Mouse (Mus musculus) embryo, embryonic 10.5 days (tissue): ENCODE measurements around the gene Trhr2.

Experiments
- DNase-seq: peaks from one replicate; pipeline ENCODE4 v3.0.0-alpha.2; 2015; ENCODE audit warnings: low spot score

The Trhr2 gene

DNA sequence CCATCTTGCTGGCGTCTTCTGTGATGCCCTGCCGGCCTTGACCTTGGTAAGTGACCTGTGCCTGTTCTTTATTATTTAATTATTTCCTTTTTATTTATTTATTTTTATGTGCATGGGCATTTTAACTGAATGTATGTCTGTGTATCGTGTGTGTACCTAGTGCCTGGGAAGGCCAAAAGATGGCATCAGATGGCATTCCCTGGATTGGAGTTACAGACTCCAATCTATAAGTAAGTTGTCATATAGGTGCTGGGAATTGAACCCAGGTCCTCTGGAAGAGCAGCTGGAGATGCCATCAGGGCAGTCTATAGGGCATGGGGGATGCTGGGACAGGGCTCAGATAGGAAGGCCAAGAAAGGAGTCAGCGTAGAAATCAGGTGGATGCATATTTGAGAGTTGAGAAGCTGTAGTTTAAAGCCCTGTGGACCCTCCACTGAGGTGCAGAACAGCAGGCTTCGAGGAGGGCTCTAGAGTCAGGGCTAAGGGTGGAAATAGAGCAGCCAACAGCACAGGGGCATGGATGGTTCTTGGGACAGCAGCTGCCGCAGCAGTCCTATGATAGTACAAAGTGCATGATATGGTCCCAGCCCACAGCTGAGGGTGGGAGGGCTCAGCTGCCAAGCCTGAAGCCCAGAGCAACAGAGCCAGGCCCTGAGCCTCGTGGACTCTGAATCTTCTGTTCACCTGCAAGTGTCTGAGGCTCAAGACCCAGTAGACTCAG is at the start of gene Trhr2:
Trhr2 (minus strand) TSS at position 51 of the 721 bp plus-strand sequence.
- DNase-seq = no peak

DNA sequence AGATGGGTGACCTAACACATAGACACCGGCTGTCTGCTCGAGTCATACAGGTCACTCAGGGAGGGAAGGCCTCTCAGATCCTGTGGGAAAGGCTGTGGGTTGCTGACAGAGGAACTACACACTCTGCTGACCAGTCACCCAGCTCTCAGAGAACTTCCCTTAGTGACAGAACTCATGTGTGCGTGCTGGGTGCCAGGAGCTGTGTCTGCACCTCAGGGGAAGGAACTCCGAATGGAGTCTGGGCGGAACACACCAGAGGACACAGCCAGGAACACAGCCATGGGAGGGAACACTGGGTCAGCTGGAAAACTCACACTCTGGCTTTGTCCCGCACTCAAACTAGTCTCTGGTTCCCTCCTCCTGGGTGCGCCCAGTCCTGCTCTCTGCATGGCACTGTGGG is 47.1 kb upstream of the Trhr2 start:
- no peak for DNase-seq

DNA sequence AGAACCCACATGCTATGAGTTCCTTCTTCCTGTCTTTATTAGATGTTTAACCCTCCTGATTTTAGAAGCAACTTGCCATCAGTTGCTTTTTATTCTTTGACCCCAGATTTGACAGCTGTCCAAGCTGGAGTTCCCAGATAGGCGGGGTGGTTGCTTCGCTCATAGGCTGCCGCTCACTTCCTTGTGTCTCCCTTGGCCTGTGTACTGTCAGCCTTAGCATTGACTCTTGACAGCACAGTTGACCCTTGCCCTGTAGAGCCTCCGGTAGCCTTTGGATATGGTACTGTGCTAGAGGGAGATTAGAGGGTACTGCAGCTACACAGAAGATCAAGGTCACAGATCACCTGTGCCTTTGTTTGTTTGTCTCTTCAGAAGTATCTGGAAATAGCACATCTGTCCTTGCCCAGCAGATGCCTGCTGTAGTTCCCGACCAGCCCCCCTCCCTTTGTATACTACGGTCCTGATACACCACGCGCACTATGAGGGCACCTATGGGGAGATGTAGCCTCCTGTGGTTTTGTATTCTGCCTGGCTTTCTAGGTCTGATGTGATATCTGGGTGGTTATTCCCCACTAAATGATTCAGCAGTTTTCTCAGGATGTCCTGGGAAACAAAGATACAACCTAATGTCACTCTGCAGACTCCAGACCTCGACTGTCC is 44.7 kb upstream of the Trhr2 start:
- no peak for DNase-seq

DNA sequence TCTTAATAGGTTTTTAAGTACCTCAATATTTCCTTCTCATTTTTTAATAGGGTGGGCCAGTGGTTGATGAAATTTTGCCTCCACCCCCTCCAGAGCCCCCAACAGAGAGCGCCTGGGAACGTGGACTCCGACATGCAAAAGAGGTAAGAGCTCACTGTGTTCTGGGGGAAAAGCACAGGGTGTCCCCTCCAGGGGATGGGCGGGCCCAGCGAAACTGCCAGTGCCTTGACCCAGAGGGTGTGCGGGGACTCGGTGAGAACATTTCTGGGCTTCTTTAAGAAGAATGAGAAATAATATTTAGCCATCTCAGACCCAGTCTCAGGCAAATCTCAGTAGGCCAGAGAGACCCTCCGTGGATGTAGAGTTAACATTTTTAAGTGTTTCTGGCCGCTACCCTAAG is 37.6 kb upstream of the Trhr2 start:
- DNase-seq = no peak

DNA sequence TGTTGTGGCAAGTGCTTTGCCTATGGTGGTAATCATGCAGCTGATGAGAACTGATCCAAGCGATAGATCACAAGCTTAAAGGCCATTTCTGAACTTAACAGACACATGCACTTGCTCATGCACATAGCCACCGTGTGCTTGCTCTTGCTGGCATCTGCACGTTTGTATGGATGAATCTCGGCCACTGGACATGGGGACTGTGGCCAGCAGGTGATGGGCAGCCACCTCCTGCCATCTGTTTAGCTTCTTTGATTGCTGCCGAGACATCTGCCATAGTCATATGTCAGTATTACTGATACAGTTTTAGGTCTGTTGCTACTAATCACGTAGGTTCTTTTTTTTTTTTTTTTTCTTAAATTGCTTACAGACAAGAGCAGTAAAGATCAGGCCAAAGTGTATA is 34.7 kb upstream of the Trhr2 start:
- no peak for DNase-seq

DNA sequence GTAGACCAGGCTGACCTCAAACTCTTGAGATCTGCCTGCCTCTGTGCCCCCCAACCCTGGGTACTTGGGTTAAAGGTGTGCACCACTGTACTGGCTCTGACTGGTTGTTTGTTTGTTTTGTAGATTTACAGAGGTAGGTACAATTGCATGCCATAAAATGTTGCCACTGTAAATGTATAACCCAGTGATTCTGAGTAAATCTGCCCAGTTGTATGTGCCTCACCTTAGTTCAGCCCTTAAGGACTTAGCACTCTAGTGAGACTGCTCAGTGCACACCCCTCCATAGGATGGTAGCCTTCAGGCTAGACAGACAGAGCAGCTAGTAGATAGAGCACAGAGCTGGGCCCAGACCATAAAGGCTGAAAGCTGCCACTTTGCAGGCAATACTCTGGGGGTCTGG is 33.2 kb upstream of the Trhr2 start:
- DNase-seq = no peak

DNA sequence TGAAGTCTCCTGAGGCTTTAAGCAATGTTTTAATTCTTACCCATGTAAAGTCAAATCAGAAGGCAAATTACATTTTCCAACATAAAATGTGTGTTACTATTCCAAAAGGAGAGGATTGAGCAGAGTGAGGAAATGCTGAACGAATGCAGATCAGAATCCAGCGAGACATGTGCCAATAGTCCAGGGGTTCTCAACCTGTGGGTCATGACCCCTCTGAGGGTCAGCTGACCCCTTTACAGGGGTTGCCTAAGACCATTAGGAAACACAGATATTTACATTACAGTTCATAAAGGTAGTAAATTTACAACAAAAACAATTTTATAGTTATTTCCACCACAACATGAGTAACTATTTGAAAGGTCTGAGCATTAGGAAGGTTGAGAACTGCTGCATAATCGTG is 30.2 kb upstream of the Trhr2 start:
- DNase-seq = no peak

DNA sequence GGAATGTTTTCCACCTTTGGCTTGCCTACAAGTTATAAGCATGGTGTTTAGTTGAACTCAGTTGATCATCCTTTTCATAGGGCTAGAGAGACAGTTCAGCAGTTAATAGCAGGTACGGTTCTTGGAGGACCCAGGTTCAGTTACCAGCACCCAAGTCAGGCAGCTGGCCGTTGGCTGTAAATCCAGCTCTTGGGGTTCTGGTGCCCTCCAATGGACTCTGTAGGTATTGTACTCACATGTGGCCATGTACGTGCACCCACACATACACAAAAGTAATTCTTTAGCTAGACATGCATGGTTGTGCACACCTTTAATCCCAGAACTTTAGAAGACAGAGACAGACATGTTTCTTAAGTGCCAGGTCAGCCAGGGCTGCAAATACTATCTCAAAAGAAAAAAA is 28.8 kb upstream of the Trhr2 start:
- DNase-seq = peak; percentile 18

DNA sequence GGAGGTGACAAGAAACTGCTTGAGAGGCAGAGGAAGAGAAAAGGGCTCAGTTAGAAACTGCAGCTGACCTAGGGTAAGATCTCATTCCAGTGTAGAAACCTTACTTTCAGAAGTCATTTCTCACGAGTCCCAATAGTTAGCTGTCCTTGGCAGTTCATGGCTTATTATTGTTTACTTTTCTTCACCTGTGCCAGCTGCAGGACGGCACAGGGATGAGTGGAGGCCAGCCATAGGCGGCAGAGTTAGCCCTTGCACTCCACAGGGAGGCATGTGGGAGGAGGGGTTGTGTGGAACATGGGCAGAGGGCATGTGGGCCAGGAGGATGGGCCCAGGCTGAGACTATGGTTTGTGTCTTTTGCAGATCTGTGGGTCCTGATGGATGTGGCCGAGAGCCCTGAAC is 22.5 kb upstream of the Trhr2 start:
- DNase-seq = no peak

DNA sequence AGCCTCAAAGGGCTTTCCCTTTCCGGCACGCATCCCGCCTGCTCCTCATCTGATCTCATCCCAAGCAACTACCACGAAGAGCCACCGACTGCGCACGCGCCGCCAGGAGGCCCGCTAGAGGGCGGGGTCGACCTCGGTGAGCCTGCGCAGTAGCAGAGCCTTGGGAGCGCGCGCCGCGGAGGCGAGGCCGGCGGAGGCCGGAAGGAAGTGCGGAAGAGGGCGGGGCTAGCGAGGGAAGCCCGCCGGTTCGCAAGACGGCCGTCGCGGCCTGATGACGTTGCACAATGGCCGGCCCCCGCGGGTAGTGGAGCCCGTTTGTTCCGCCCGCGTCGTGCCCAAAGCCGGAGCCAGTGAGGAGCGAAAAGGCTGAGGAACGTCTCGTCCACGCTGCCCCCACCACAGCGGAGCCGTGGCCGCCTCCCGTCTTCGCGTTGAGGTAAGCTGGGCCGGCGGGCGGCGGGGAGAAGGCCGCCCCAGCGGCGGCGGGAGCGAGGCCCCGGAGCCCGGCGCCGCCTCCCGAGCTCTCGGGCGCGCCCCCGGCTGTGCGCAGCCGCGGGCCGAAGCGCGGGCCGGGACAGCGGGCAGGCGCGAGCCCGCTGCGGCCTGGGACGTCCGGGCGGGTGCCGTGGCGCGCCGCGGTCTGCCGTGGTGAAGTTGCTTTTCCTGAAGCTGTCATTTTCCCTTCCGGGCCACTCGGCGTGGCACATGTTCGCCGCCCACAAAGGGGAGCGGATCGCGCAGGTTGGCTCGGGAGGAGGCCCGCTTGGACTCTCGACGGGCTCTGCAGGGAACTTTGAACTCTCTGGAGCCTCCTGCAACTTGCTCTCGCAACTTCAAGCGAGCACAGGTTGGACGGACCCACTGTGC is 16.1 kb upstream of the Trhr2 start, which contains the start of gene Zc3h18:
Zc3h18 (plus strand) TSS at position 245 of the 867 bp plus-strand sequence.
- DNase-seq = peak; percentile 98

DNA sequence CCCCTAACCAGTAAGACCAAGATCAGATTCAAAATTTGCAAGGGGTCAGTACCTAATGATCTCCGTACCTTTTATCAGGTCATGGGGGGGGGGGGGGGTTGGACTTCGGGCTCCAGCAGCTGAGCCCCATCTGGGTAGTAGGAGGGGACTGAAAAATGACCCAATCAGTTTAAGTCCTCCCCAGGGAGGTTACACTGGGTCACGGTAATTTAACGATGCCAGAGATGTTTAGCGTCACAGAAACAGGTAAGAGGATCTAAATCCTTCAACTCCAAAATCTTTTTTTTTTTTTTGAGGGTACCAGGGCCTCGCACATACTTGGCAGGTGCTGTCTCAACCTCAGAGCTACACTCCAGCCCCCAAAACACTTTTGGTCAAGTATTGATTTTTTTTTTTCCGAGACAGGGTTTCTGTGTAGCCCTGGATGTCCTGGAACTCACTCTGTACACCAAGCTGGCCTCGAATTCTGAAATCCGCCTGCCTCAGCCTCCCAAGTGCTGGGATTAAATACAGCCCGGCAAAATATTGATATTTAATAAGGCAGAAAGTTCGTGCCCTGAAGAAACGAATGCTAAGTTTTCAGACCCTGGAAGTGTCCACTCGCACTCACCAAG is 15.3 kb upstream of the Trhr2 start:
- no peak for DNase-seq

DNA sequence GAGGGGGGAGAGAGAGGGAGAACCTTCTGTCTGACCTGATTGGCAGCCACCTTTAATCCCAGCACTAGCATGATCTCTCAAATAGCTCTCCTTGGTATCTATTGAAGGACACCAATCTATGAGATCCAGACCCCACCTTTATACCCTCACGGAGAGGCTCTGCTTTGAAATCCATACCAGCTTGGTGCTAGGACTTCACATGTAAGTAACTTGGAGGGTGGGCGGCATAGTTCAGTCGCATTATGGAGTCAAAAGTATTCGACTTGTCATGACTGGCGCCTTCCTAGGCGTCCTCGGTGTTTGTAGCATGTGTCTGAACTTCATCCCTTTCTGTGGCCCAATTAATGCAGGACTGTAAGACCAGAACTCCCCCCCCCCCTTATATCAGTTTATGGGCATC is 14.8 kb upstream of the Trhr2 start:
- no peak for DNase-seq

DNA sequence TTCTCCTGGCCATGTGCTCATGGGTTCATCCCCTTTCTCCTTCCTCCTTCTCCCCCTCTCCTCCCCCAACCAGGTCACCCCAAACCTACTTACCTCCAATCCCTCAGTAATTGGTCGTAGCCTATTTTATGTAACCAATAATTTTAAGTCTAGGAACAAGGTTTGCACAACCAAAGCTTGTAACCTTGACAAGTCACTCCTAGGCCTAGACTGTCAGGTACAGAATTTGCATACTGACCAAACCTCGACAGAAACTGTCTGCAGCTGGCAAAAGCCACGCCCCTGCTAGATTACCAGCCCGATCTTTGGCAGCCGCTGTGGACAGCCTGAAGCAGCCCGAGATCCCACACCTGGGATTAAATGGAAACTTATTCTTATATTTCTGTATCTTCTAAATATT is 11.2 kb upstream of the Trhr2 start:
- DNase-seq = no peak

DNA sequence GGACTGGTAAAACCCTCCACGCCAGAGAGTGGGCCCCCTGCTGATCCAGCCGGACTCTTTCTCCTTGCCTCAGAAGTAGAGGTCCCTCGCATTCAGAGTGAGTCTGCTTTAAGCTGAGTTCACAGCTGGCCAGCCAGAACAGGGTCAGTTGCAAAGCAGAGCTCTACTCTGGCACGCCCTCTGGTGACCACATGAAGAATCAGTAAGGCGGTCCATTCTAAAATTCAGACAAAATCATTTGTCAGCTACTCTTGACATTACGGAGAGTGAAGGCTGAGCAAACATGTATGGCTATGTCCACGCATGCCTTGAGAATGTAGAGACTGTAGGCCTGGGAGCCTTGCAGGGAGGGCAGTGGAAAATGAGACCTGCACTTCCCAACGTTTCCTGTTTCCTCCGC is 9.1 kb upstream of the Trhr2 start:
- DNase-seq = peak; percentile 82

DNA sequence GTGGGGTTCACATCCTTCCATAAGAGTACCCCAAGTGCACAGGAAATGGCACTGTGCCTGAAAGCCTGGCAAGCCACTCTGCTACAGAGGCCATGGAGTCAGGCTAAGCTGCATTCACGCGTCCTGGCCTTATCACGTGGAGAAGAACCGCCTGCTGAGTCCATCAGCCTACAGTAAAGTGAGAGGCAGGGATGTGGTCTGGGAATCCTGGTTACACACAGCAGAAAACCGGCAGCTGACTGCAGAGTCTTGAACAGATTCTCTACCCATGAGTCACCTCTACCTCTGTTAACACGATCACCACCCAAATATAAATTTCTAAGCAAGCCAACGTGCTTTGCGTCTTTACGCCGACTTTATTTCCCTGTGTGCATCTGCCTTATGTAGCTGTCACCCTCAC is 7.9 kb upstream of the Trhr2 start:
- DNase-seq = no peak

DNA sequence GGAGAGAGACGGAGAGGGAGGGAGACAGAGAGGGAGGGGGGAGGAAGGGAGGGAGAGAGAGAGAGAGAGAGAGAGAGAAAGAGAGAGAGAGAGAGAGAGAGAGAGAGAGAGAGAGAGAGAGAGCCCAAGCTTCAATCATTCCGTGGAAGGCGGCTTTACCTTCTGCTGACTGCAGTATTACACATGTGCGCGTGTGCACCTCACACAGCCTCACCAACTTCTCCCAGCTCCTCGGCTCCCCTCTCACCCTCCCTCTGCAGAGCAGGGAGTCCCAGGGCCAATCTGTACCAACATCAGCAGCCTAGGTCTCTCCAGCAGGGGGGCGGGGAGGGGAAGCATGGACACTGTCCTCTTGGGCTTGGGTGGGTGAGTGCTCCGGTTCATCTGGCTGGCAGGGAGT is 2.4 kb upstream of the Trhr2 start:
- DNase-seq = no peak

DNA sequence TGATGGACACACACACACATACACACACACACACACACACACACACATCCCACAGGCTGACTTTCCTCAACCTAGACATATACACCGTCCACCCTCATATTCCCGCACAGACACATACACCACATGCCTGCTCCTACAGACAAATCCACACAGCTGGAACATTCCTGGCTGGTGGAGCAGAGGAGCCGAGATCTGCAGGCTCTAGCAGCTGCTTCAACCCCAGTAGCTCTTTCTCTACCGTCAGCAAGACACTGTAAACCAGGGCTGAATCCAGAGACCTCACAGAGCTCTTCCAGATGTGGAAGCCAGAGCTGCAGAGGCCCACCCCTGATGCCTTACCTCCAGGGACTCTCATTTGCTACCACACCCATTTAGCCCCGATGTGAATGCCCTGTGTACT is 1.7 kb upstream of the Trhr2 start:
- no peak for DNase-seq

DNA sequence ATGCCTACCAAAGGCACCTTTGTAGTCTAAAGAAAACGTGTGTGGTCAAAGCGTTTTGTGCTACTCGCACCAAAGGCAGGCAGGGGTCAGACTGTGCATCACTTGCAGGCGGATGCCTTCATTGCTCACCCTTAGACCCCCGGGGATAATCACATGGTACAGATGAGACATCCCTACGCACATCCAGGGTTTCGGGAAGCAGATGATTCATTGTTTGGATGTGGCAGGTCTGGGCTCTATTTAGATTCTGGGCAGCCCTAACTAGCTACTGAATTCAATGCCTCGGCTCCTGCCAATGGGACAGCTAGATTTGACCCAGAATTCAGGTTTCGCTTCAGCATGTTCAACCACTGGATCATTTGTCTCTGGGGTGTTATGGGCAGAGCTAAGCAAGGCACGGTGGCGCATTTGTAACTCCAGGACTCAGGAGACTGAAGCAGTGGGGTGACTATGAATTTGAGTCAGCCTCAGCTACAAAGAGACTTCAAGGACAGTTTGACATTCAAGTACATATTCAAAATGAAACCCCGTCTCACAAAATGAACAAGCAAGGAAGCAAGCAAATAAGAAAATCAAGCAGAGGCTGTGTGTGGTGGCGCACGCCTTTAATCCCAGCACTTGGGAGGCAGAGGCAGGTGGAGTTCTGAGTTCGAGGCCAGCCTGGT is 1.3 kb downstream of the Trhr2 start:
- DNase-seq = no peak

DNA sequence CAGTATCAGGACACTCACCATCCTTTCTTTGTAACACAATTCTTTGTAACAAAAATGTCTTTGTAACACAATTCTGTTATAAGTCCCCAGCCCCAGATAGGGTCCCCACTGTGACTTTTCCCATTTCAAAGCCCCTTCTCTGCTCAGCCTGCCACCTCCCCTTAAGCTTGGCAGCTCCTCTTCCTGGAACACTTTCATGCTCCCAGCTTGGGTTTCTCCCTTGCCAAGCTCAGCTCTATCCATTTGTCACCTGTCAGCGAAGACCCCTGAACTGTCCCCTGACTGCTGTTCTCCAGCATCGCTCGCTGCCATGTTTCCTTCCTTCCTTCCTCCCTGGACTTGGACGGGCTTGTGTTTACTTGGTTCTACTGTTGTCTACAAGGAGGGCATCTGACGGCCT is 2.9 kb downstream of the Trhr2 start:
- no peak for DNase-seq

DNA sequence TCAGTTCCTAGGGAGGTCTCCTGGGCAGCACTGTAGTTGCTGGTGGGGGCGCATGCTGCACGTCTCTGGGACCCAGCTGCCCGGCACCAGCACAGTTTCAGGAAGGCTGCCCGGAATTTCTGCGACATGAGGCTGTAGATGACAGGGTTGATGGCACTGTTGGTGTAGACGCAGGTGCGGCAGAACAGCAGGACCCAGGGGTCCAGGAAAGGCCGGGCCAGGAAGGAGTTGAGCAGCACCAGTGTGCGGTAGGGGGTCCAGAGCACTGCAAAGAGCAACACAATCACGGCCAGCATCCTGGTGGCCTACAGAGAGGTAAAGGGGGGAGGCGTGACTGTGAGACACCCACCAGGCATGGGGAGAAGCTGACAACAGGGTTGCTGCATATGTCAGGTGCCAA is 3.3 kb downstream of the Trhr2 start:
- no peak for DNase-seq

DNA sequence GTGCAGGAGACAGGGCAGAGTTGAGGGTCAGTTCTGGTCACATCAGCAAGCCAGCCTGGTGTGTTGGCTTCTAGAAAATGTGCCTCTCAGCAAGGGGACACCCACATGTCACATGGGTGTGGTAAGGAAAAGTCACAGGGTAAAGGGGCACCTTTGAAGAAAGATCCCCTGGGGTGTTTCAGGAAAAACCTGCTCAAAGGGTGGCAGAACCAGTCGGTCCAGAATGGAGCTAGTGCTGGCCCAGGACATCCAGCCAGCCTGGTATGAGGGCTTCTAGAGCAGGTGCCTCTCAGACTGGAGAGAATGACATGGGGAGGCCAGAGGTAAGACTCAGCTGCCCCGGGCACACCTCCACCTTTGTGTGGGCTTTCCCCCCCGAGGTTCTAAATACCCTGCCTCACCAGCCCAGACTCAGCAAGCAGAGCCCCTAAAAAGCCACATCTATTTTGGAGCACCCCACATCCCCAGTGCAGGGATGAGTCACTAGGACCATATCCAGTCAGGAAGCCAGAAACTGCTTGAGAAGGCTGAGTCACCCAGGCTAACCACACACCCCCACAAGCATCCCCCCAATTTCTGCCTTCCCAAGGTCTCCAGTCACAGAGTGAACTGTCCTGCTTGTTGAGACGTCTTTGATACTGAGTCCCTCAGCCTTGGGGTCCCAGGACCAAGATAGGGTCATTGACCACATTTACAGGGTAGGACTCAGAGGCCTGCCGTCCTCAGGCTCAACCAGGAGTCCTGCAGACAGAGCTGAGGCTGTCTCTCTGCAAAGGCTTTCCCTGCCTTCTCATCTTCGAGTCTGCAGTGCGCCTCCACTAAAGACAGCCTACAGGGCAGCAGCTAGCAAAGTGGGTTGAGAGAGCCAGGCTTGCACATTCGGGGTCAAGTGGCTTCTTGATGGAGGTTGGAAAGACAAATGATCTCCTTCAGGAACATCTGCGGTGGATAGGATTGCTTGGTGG is 4.6 kb downstream of the Trhr2 start:
- no peak for DNase-seq
